Mouse (Mus musculus) T-helper 2 cell (primary cell): Measurements from ENCODE around the gene Sumo1.
"Not testable (repeated sequence)": the region's sequence is repeated elsewhere in the genome, so short reads cannot be mapped to it uniquely, and the experiment has no call there.

Source experiments
- in situ Hi-C: fragments of 300-600 bp; cut with MboI, MseI; formaldehyde crosslinking; loops from one replicate; pipeline ENCODE4 v1.15.1; 2025; ENCODE audit warnings: high pct_unique_total_duplicates

The Sumo1 gene

DNA sequence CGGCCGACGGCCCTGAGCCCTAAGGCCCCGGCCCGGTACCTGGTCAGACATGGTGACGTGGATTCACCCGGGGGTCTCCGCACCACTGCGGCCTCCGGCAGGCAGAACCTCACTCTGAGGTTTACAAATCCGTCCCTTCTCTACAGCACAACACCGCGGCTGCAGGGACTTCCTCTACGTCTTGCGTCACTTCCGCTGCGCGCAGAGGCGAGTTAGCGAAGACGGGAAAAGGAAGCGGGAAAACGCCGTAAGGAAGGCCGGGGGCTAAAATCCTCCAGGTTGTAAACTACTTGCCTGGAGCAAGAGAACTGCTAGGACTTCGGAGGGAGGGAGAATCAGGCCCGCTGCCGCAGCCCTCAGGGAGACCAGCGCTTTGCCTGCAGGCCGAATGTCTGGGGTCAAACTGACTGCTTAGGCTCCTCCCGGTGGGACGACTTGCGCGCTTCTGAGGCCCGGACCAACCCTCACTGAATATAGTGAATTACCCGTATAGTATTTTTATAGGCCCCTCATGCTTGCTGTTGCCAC, at the start of gene Sumo1:
Sumo1 (minus strand) TSS at position 194 of the 528 bp plus-strand sequence.
- in situ Hi-C loops: no loop called here

DNA sequence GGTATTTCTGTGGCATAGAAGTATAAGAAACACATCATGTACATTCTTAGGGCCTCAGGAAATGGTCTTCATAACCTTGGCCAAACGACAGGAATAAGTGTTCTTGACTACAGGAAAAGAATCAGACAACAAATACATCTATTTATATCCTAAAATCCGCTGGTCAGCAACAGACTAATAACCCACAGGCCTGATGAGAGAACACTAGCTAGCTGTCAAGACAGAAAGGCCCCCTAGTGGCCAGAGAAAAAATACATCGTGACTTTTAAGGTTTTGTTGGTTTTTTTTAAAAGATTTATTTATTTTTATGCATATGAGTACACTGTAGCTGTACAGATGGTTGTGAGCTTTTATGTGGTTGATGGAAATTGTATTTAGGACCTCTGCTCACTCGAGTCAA, 49.3 kb upstream of the Sumo1 start:
- in situ Hi-C loops: loop anchor here (25.0 kb wide), 1 partner anchor 1258 kb away; no protein-coding TSS in a partner anchor

DNA sequence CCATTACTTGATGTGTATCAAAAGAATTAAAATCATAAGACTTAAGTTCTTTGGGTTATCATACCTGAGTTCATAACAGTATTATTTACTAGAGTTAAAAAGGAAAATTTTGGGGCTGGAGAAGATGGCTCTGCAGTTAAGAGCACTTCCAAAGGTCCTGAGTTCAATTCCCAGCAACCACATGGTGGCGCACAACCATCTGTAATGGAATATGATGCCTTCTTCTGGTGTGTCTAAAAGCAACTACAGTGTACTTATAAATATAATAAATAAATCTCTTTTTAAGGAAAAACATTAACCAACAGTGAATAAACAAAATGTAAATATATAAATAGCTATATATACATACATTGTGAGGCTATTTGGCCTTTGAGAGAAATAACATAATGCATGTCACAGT, 31.1 kb upstream of the Sumo1 start:
- in situ Hi-C loops: loop anchor here (5.0 to 25.0 kb wide), 2 partner anchors 386 to 1239 kb away; no protein-coding TSS in a partner anchor

DNA sequence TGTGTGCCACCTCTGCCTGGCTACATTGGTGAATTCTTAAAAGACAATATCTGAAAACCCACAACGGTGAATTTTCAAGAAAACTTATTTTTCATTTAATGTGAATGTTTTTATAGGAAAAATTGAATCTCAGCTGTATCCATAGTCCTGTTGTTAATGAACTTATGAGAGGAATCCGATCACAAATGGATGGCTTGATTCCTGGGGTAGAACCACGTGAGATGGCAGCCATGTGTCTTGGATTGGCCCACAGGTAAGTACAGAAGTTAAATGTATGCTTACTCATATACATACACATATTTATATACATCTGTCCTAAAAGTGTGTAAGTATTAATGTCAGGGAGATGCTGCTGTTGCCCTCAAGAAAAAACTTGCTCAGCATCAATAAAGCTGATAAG, 27.6 kb upstream of the Sumo1 start:
- in situ Hi-C loops: no loop called here

DNA sequence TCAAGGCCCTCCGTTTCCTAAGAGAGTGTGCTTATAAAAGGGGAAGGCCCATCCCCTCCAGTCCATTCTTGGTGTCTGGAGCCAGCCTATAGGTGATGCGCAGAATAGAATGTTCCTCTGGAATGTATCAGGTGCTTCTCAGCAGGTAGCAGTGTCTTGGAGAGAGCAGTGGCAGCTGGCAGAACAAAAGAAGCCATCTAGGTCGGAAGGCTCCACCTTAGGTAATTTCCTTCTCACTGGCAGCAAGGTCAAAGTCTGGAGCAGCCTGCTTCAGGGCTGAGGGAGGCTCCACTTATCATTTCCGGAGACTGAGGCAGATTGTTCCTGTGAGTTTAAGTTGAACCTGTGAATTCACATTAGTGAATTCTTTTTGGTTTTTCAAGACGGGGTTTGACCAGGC, 27.1 kb upstream of the Sumo1 start:
- in situ Hi-C loops: no loop called here

DNA sequence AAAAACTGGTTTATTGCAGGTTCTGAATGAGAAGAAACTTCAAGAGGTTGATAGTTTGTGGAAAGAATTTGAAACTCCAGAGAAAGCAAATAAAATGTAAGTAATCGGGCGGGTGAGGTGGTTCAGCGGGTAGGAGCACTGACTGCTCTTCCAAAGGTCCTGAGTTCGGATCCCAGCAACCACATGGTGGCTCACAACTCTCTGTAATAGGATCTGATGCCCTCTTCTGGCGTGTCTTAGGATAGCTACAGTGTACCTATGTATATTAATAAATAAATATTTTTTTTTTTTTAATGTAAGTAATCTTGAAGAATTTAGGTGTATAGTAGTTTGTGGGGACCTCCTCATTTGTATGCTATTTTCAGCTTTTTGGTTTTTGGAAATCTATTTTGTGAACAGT, 19.8 kb upstream of the Sumo1 start:
- in situ Hi-C loops: no loop called here

DNA sequence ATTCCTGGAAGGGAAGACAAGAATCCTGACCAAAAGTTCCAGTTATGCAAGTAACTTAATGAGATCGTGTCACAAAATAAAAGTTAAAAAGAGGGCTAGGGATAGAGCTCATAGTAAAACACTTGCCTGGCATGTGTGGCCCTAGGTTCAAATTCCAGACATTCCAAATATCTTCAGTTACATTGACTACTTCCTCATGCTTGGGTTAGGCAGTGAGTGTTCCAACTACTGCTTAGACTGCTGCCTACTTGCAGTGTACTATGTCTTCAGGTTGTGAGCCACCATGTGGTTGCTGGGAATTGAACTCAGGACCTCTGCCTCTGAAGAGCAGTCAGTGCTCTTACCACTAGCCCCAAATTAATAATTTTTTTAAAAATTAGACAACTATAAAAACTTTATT, 16.9 kb upstream of the Sumo1 start:
- in situ Hi-C loops: no loop called here

DNA sequence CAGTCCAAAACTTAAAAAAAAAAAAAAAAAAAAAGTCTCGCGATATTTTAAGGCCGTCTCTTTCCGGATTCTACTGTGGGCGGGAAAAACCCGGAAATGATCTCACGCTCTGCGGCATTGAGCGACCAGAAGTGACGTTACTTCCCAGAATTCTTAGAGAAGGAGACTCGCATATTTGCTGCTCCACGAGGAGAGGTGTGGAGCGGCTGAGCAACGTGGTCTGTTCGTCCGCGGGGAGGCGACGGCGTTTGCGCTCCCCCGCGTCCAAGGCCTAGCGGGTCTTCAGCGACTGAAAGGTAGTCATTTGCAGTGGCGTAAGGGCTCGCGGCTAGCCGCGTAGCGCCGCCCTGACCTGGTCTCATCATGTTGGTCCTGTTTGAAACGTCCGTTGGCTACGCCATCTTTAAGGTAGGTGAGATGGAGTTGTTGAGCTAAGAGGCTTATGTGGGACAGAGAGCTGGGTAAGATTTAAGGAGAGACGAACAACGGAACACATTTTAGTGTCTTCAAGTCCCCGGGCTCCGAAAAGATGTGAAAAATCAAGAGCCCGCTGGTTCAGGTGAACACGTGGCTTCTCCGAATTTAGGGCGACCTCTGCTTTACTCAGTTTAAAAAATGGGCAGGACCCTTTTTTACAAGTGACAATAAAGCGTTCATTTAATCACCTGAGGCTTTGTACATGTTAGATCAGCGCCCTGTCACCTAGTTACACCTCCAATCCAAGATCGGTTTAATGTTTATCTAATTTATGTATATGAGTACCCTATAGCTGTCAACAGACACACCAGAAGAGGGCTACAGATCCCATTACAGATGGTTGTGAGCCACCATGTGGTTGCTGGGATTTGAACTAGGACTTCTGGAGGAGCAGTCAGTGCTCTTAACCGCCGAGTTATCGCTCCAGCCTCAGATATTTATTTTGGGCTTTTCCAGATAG, 14.5 kb upstream of the Sumo1 start, which contains the start of gene Nop58:
Nop58 (plus strand) TSS at position 153 of the 937 bp plus-strand sequence.
- in situ Hi-C loops: no loop called here

DNA sequence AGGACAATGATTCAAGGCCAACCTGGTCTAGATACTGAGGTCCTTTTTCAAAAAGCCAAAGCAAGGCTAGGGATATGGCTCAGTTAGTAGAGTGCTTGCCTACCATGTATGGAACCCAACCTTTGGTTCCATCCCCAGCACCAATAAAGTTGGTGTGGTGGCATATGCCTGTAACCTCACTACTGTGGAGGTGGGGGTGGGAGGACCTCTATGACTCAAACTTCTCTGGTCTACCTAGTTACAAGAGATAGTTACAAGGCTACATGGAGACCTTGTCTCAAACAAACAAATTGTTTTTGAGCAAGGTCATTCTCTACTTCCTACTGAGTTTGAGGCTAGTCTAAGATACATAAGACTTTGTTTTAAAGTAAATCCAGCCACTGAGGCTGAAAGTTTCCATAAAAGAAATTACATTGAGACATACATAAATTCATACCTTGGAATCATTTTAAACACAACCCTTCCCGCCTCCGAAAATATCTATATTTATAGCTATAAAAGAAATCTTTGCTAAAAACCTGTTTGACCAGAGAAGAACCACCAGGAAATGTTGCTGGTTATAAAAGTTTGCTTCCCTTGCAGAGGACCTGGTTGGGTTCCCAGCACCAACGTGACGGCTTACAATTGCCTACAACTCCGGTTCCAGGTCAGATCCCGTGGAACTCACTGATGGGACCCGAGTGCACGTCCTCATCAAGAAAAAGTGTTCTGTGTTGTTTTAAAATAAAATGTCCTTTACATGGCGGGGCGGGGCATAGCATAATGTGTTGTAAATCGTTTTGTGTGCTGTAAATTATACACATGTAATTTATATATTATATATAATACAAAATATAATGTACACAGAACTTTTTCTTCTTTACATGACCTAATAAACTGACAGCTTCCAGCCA, 13.5 kb upstream of the Sumo1 start:
- in situ Hi-C loops: no loop called here

DNA sequence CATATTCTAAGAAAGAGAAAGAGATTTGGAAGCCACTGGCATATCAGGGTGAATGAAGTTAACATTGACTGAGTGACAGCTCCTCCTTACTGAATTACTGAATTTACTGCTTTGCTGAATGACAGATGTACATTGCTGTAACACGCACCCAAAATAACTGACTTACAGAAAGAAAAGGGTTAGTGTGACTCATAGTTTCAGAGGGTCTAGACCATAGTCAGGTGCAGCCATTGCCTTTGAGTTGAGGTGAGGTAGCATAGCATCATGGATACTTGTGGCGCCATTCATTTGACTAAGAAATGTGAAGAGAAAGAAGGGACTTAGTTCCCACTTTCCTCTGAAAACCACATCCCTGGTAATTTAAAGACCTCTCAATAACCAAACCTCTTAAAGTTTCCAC, 3.0 kb upstream of the Sumo1 start:
- in situ Hi-C loops: no loop called here

DNA sequence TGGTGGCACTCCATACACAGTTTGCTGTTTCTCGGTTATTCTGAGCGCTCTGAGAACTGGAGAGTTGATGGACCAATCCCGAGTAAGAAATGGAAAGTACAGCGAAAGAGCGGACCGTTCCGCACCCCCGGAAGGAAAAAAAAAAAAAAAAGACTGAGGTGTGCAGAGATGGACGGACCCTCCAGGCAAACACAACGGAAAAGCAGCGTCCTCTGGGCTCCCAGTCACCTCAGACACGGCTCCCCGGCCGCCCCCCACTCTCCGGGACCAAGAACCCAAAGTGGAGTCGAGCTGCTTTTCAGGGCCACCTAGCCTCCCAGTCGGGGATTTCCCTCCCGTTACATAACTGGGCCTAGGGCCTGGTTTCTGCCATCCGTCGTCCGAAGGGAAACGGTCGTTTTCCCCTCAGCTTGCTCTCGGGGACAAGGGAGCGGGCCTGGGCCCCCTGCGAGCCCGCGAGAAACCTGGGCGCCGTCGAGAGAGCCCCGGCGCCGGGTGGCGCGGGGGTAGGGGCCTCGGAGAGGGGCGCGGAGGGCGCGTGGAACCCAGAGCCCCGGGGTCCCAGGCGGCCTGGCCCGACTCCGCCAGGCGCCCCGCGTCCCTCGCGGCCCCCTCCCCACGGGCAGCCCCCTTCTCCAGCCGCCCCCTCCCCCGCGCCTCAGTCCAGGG, 538 bp downstream of the Sumo1 start:
- in situ Hi-C loops: no loop called here

DNA sequence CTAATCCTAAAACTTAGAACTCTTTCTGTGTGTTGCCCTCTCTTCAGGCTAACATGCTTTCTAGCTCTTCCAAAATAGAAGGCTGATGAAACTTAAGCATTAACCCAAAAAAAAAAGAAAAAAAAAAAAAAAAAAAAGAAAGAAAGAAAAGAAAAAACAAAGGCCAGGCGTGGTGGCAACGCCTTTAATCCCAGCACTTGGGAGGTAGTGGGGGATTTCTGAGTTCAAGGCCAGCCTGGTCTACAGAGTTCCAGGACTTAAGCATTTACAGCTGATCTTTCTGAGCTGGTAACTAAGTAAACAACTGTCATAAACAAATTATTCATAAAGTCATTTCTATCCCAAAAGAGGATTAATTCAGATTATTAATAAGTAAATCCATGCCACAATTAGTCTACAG, 1.8 kb downstream of the Sumo1 start:
- in situ Hi-C loops: no loop called here

DNA sequence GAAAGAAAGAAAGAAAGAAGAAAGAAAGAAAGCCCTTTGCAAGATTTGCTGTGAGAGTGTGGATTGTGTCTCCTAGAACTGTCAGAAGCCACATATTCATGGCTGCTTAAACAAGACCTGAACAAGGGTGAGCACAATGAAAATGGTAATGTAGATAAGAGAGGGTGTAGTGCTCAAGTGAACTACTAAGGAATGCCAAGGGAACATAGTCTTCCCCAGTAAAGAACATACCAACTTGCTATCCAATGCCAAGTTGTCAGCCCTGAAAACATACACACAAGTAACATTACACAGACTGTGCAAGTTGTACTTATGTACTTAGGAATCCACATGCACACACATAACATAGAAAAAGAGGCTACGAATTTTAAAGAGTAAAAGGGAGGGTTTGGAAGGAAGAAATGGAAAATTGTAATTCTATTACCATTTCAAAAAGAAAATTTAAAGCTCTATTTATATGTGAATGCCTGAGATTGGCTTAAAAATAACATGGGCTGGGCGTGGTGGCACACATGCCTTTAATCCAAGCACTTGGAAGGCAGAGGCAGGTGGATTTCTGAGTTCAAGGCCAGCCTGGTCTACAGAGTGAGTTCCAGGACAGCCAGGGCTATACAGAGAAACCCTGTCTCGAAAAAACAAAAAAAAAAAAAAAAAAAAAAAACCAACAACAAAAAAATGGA, 7.0 kb downstream of the Sumo1 start:
- in situ Hi-C loops: no loop called here

DNA sequence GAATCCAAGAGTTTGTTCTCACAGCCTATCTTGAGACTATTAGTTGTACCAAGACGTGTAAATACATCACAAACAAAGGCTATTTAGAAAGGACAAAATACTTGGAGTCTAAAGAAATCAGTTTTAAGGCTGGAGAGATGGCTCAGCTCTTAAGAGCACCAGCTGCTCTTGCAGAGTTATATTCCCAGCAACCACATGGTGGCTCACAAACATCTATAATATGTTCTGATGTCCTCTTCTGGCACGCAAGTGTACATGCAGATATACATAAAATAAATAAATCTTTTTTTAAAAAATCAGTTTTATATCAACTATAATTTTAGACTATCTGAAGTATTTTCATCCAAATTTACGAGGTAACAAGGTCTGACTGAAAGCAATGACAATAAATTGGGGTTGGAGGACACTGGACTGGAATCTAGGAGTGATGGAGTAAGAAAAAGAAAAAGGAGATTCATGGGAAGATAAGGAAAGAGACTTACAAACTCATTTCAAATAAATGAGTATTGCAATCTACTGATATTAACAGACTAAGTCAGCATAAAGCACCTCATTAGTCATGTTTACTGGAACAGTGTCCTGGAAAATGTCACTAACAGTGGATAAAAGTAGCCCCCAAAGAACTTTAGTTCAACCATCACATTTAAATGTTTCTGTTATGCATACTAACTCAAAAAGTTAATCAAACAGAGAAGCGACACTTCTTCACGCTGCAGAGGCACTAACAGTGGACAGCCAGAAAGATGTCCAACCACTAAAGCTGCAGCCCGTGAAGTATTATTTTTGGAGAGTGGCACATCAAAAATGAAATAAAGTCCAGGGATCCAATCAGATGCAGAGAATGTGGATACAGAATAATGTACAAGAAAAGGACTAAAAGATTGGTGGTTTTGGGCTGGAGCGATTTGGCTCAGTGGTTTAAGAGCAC, 14.1 kb downstream of the Sumo1 start:
- in situ Hi-C loops: no loop called here

DNA sequence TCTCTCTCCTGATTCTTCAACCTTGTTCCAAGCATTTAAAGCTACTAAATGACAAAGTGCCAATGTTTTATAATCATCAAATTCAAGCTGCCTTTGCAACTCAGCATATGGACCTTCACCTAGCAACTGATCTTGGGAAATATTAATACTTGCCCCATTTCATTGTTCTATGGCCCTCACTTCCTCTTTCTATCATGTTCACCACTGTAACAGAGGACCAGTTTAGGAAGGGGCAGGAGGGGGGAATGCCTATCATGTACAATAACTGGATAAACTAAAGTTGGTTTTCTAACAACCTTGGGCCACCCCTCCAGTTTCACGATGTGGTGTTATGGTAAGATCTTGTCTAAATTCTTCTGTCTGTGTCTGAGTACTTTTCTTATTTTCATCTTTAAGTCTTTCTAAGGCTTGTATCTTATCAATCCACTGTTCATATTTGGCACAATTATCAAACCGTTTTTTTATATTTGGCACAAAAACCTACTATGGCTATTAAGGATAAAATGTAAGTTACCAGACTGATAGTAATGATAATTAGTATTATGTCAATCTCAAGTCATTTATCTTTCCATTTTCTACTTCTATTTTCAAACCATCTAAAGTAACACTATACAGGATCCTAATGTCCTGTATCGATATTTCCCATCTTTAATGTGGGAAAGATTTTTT, 17.3 kb downstream of the Sumo1 start:
- in situ Hi-C loops: no loop called here

DNA sequence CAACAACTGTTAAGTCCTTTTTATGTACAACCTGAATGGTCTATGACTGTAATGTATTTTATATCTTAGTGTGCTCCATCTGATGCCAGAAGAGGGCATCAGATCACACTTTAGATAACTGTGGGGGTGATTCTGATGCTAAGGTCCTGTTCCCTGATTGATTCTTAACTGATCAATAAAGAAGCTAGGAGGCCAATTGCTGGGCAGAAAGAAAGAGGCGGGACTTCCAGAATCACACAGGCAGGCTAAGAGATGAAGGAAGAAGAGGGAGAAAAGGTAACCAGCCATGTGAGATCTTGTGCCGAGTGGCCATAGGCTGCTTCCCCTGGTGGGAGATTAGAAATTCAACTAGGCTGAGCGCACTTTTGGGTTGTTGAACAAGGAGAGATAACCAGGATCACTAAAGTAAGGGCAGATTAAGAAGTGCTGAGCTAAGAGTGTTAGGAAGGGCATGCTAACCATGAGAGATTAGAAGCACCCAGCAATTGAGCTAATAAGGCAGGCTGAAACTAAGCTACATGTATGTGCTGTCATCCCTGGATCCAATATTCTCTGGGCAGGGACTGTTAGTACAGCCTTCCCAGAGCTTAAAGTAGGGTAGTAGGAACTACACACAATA, 19.3 kb downstream of the Sumo1 start:
- in situ Hi-C loops: no loop called here

DNA sequence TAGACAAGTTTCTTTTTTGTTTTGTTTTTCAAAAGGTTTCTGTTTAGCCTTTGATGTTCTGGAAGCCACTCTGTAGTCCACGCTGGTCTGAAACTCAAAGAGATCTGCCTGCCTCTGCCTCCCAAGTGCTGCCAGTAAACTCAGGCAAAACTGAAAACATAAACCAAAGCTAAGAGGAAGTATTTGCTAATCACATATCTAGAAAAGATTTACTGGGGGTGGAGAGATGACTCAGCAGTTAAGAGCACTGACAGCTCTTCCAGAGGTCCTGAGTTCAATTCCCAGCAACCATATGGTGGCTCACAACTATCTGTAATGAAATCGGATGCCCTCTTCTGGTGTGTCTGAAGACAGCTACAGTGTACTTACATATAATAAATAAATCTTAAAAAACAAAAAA, 24.1 kb downstream of the Sumo1 start:
- in situ Hi-C loops: not testable (repeated sequence)

DNA sequence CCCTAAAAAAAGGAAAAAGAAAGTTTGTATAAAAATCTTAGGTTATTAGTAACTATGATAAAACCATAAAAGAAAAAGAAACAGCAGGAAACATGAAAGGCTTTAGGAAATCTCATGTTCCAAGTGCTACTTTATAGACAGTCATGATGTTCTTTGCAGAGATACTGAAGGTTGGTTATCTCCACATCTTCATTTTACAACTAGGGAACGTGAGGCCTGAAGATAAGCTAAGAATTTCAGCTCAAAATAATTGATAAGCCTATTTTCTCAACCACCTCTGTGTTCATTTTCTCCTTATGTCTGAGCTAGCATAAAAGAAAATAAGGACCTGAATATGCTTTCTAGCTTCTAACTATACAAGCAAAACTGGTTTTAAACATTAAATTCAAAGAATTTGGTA, 28.1 kb downstream of the Sumo1 start:
- in situ Hi-C loops: no loop called here

DNA sequence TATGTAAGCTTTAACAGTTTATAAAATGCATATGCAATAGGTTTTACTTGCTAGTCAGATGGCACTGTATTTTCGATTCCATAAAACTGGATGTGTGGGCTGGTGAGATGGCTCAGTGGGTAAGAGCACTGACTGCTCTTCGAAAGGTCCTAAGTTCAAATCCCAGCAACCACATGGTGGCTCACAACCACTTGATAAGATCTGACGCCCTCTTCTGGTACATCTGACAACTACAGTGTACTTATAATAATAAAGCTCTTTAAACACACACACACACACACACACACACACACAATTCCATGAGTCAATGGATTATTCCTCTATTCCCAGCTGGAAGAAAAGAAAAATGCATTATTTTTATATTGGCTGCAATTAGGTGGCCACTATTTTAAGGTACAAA, 32.3 kb downstream of the Sumo1 start:
- in situ Hi-C loops: no loop called here
